Mouse (Mus musculus) left cerebral cortex, adult 9 months (tissue): ENCODE results near the gene Olfr518.

Source experiments
- DNase-seq, 2 experiments: peaks; one replicate each; pipeline ENCODE4 v3.0.0; 2022; ENCODE audit warnings: low spot score in 2 of 2

Olfr518 gene

DNA sequence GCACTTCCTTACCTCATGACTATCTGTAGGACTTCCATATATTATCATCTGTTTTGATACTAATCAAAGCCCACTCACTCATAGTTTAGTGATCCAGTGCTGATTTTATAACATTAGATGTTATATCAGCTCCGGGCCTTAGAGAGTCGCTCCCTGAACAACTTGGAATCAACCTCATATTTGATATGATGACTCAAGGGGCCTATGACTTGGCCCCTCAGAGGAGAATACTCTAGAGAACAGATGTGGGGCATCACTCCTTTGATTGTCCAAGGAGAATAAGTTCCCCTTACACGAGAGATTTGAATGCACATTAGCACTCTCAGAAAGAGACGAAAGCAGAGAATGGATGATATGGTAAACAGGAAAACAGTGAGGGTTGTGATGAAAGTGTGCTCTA is at the start of gene Olfr518:
TSS of gene Olfr518 (minus strand) at position 101 of the 400 bp plus-strand sequence.
- no peak for DNase-seq

- peak; percentile 96 to 99 for DNase-seq
Observed at GRCm38 (mm10) chr7:108933794-108934731, 49.3 kb upstream of the Olfr518 start, which contains the start of gene Eif3f. Eif3f (plus strand) TSS chr7:108934417.

DNA sequence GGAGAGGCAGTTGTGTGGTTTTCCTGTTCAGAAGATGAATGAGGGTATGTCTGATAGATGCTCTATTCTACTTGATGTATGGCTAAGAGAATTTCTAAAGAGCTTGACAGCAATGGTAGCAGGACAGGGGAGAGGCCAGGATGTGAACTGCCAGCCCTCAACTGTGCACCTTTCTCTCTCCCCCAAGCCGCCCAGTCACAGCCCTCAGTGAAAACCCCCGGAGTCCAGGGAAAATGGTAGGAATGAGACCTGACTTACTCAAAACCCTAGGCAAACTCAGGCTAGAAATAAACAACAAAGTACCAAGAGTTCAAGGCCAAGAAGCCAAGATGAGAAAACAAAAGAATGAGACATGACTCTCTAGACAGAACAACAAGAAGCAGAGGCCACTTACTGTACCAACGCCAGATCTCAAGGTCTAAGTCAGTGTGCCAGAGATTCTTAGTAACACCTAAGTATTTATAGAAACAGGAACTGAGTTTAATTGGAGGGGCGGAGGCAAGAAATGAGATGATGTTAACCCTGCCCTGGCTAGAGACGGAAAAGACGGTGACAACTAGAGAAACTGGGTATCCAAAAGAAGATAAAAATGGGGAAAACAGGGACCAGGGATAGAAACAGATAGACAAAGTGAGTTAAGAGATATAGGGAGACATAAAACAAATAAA is 45.1 kb upstream of the Olfr518 start, which contains the start of gene Nlrp10:
TSS of gene Nlrp10 (minus strand) at position 453 of the 668 bp plus-strand sequence.
- no peak for DNase-seq

- DNase-seq, result peak in 1 of 2 experiments; percentile 39
Observed at GRCm38 (mm10) chr7:108928280-108929188, 43.7 kb upstream of the Olfr518 start.

GRCm38 (mm10) chr7:108927043-108927442 is 42.2 kb upstream of the Olfr518 start:
- no peak for DNase-seq

- no peak for DNase-seq
Observed at GRCm38 (mm10) chr7:108903969-108904368, 19.2 kb upstream of the Olfr518 start.

DNA sequence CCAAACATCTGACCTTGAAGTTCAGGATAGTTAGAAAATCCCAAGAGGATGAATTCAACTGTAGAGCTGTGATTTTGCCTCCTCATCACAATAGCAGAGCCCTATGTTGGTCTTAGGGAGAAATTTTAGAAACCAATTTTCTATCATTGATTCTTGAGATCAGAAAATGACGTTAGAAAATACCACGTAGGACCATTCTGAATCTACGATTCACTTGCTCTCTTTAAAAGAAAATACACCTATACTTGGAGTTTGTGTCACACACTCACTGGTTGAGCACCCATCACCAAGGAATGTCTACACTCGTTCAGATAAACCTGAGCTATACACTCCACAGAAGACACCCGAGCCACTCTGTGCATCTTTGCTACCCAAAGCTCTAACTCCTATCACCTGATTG is 9.5 kb upstream of the Olfr518 start, which contains the start of gene Olfr519:
TSS of gene Olfr519 (minus strand) at position 101 of the 400 bp plus-strand sequence.
- no peak for DNase-seq

DNA sequence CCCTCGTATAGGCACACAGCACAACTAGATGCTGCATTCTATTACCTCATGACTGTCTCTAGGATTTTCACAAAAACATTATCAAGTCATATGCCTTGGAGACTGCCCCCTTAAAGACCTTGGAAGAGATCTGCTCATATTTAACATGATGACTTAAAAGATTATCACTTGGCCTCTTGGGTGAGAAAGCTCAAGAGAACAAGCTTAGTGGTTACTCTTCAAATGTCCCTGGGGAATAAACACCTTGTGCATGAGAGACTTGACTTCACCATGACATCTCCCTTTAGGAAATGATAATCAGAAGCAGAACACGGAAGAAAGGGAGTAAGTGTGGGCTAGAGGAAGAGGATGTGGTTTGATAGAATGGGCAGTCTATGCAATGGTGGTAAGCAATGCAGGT is 12.5 kb downstream of the Olfr518 start, which contains the start of gene Olfr517:
TSS of gene Olfr517 (minus strand) at position 101 of the 400 bp plus-strand sequence.
- DNase-seq, result no peak

DNA sequence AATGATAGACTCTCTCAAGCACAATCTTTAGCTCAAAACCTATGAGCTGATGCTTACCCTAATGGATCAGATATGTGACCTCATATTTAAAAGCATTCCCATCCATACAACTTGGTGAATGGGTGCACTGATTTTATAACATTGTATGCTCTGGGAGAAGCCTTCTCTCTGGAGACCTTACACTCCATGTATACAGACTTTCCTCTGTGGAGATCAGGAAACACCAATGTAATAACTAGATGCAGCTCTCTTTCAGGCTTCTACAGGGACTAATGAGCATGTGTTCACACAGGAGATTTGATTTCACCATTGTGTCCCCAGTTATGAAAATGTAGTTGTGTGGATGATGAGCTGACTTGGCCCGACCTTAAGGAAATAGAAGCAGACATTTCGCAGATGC is 34.4 kb downstream of the Olfr518 start, which contains the start of gene Olfr516:
TSS of gene Olfr516 (minus strand) at position 101 of the 400 bp plus-strand sequence.
- DNase-seq, result no peak
